Mouse (Mus musculus) intestine, postnatal 0 days (tissue): ENCODE measurements around the gene Sel1l3. TPM values are rescaled to one million over a fixed set of nuclear protein-coding genes. Genes with fewer than 3 reads are reported as not detected.

Experiments
- ATAC-seq: fragments of 200-750 bp; cut with Nextera tagmentation; 2 replicates; pipeline ENCODE4 v1.8.0; 2017; ENCODE audit warnings: mild to moderate bottlenecking, moderate TSS enrichment, moderate library complexity
- H3K27ac ChIP-seq: fragments of 300-500 bp; sonication (generic); 2 replicates; pipeline ENCODE4 v1.5.1; 2014; ENCODE audit warnings: mild to moderate bottlenecking, low read depth, low read length, moderate library complexity
- H3K27me3 ChIP-seq: fragments of 300-500 bp; sonication (generic); replicated peaks from 2 replicates; pipeline ENCODE4 v1.6.1; 2014; ENCODE audit warnings: low read length, mixed read lengths; ENCODE audit not compliant: control insufficient read depth, insufficient read depth
- H3K36me3 ChIP-seq: fragments of 300-500 bp; sonication (generic); 2 replicates; pipeline ENCODE4 v1.6.1; 2014; ENCODE audit warnings: mild to moderate bottlenecking, moderate library complexity; ENCODE audit not compliant: control insufficient read depth, insufficient read depth
- H3K4me1 ChIP-seq: fragments of 300-500 bp; sonication (generic); replicated peaks from 2 replicates; pipeline ENCODE4 v1.6.1; 2014; ENCODE audit warnings: antibody characterized with exemption, low read length, mixed read lengths; ENCODE audit not compliant: control insufficient read depth, insufficient read depth
- H3K4me2 ChIP-seq: fragments of 300-500 bp; sonication (generic); replicated peaks from 2 replicates; pipeline ENCODE4 v1.6.1; 2014; ENCODE audit warnings: low read depth, mild to moderate bottlenecking, moderate library complexity
- H3K4me3 ChIP-seq: fragments of 300-500 bp; sonication (generic); 2 replicates; pipeline ENCODE4 v1.5.1; 2014; ENCODE audit warnings: low read depth, low read length
- H3K9ac ChIP-seq: fragments of 300-500 bp; sonication (generic); 2 replicates; pipeline ENCODE4 v1.6.1; 2014; ENCODE audit warnings: mild to moderate bottlenecking, low read depth, low read length
- H3K9me3 ChIP-seq: fragments of 300-500 bp; sonication (generic); 2 replicates; pipeline ENCODE4 v1.6.1; 2016; ENCODE audit warnings: mixed run types; ENCODE audit not compliant: control insufficient read depth
- CTCF ChIP-seq: sonication (generic); IDR thresholded peaks from 2 replicates; pipeline ENCODE4 v1.5.1; 2016; ENCODE audit warnings: low read depth, mild to moderate bottlenecking, control low read depth, antibody characterized with exemption, moderate library complexity
- WGBS: fragments of 180-500 bp; shearing (Covaris S2); extraction: QIAGEN DNeasy Blood & Tissue Kit; methylation state at CpG from one replicate; pipeline ENCODE4 v1.1.7; 2014; 5-methylcytosine and 5-hydroxymethylcytosine counted together
- polyA plus RNA-seq: library from polyadenylated mRNA; unstranded; fragments of >200 nt; fragmentation: Nextera tagmentation; extraction: Ambion mirVana; gene quantifications from 2 replicates; pipeline ENCODE4 v1.2.1, GENCODE M21; 2015

Gene Sel1l3
- polyA plus RNA-seq, 1 experiment from 2014 or later = 16.2 TPM

DNA sequence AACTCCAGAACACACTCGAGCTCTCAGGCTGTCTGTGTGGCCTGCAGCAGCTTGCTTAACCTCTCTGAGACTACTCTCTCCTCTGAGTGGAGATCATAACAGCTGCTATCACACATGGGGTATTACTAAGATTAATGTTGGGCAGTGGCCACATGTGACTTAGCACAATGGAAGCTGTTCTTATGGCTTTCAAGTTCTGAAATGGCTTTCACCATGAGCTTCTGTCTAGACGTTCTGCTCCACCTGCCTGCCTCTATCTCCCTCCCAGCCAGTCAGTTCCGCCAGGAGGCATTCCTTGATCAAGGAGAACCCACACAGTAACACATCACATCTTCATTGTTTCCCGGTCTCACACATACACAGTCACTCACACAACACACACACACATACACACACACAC, 3.2 kb downstream of the Sel1l3 start:
- Histone ChIP-seq H3K27me3 (no peaks in the 10 kb centered on the region), H3K9me3 (no peaks in the 10 kb centered on the region), H3K27ac (no peak overlapping the region), H3K9ac (no peak overlapping the region), H3K4me1 (no peaks in the 10 kb centered on the region), H3K4me3 (no peak overlapping the region), H3K36me3 (no peaks in the 10 kb centered on the region), H3K4me2 (no peak overlapping the region)
- ATAC-seq = no peak
- no peak for TF ChIP-seq CTCF
- 69% methylated on average over 4 of the region's 4 CpGs for WGBS

DNA sequence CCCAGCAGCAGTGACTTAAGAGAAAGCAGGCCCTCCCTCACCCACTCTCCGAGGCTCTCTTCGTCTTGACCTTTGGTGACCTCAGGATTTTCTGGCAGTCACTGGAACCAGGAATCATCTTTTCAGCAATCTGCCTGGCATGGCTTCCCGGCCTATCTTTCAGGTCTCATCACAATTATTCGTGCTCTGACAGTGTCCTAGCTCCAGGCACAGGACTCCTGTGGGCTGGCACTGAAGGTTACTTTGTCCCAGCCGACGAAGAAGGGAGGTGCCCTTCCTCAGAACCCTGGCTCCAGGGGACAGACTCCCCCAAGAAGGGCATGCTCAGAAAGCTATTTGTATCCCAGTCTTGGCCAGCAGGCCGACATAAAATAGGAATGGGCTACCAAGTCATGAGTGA, 4.0 kb downstream of the Sel1l3 start:
- Histone ChIP-seq H3K27me3 (no peaks in the 10 kb centered on the region), H3K4me3 (no peak overlapping the region), H3K9me3 (no peaks in the 10 kb centered on the region), H3K4me2 (no peak overlapping the region), H3K9ac (no peak overlapping the region), H3K36me3 (no peaks in the 10 kb centered on the region), H3K4me1 (no peaks in the 10 kb centered on the region), H3K27ac (no peak overlapping the region)
- TF ChIP-seq CTCF = no peak
- 61% methylated on average over 7 of the region's 7 CpGs for whole genome bisulfite sequencing
- ATAC-seq = no peak

DNA sequence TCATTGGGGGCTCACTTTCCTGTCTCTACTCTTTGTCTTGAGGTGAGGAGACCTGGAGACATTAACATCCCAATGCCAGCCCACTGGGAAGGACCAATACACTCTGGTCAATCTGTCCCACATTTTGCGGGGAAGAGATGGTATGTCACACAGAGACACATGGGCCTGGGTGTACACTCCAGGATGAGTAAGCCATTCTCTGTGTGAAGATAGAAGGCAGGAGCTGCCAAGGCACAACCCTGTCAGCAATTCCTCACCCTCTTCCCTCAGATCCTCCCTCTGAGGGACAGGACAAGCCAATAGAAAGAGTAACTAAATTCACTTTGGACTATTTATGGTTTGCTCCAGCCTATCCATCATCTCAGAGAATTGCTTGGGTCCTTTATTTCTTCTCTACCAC, 5.0 kb downstream of the Sel1l3 start:
- no peak overlapping the region for H3K27ac ChIP-seq
- 93% methylated on average over 1 of the region's 1 CpGs for WGBS
- H3K36me3 ChIP-seq = no peaks in the 10 kb centered on the region
- no peaks in the 10 kb centered on the region for H3K9me3 ChIP-seq
- ATAC-seq = no peak
- H3K9ac ChIP-seq = no peak overlapping the region
- no peak overlapping the region for H3K4me2 ChIP-seq
- H3K4me3 ChIP-seq = no peak overlapping the region
- no peak for TF ChIP-seq CTCF
- no peaks in the 10 kb centered on the region for H3K27me3 ChIP-seq
- no peaks in the 10 kb centered on the region for H3K4me1 ChIP-seq

DNA sequence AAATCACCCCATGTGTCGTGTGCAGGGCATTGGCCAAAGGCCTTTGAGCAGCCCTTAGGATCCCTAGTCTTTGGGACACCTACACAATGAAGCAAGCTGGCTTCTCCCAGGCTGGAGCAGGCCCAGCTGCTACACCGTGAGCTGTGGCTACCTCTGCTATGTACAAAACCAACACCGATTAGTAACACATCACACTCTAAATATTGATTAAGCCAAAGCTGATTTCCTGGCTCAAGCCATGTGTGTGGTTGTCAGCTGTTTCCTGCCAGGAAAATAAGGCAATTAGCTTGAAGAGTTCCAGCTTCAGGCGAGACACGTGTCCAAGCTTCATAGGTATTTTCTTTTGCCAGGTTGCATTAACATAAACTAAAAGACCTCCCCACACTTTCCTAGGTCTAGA, 7.2 kb downstream of the Sel1l3 start:
- no peaks in the 10 kb centered on the region for H3K9me3 ChIP-seq
- H3K4me3 ChIP-seq = no peak overlapping the region
- no peak overlapping the region for H3K27ac ChIP-seq
- no peak for ATAC-seq
- TF ChIP-seq CTCF = no peak
- 72% methylated on average over 5 of the region's 5 CpGs for WGBS
- no peaks in the 10 kb centered on the region for H3K4me1 ChIP-seq
- H3K27me3 ChIP-seq = no peaks in the 10 kb centered on the region
- H3K9ac ChIP-seq = no peak overlapping the region
- no peaks in the 10 kb centered on the region for H3K36me3 ChIP-seq
- H3K4me2 ChIP-seq = no peak overlapping the region

DNA sequence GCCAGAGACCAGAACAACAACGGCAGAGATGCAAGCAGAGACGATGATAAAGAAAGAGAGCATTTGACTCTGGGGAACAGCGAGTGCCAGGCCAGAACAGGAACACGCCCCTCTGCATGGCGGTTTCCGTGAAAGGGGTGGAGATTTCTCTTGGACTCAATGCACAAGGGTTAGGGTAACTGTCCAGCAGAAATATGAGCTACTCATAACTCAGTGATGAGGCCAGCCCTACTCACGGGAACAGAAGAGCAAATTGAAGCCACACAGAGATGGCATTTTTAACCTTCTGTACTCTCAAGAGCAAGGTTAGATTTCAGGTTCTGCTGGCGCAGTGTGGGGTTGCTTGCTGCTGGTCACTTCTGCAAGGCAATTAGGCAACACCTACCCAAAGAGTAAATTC, 11.0 kb downstream of the Sel1l3 start:
- H3K36me3 ChIP-seq = no peaks in the 10 kb centered on the region; the same call in 1 of the 2 replicates
- no peak for TF ChIP-seq CTCF
- H3K27me3 ChIP-seq = no peaks in the 10 kb centered on the region
- H3K27ac ChIP-seq = no peak overlapping the region
- WGBS = 37% methylated on average over 8 of the region's 8 CpGs
- no peaks in the 10 kb centered on the region for H3K9me3 ChIP-seq
- H3K4me1 ChIP-seq = no peaks in the 10 kb centered on the region
- no peak overlapping the region for H3K4me2 ChIP-seq
- H3K4me3 ChIP-seq = no peak overlapping the region
- H3K9ac ChIP-seq = no peak overlapping the region
- ATAC-seq = no peak

DNA sequence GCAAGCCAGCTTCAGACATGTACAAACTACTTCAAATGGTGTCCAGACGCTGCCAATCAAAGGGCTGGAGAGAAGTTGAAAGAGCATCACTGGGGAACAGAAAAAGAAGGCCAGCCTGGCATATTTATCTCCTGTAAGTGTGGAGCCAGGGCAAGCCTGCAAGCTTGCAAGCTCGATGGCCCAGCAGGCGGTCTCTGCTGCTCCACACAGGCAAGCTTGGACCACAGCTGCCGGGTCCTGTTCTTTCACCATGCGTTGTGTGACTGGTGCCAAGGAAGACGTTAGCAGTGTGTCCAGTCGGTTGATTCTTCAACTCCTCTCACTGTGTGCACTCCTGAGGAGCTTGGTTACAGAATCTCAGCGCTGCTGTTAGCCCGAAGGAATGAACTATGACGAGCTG, 12.9 kb downstream of the Sel1l3 start:
- no peaks in the 10 kb centered on the region for H3K9me3 ChIP-seq
- no peak for TF ChIP-seq CTCF
- H3K9ac ChIP-seq = no peak overlapping the region
- H3K4me2 ChIP-seq = no peak overlapping the region
- 86% methylated on average over 10 of the region's 10 CpGs for WGBS
- H3K4me1 ChIP-seq = 0 out of 2 replicates have a peak, but pooled peaks cover 4% of the 10 kb centered on the region
- no peak overlapping the region for H3K4me3 ChIP-seq
- H3K27me3 ChIP-seq = no peaks in the 10 kb centered on the region
- no peak for ATAC-seq
- no peaks in the 10 kb centered on the region; the same call in 1 of the 2 replicates for H3K36me3 ChIP-seq
- H3K27ac ChIP-seq = no peak overlapping the region

DNA sequence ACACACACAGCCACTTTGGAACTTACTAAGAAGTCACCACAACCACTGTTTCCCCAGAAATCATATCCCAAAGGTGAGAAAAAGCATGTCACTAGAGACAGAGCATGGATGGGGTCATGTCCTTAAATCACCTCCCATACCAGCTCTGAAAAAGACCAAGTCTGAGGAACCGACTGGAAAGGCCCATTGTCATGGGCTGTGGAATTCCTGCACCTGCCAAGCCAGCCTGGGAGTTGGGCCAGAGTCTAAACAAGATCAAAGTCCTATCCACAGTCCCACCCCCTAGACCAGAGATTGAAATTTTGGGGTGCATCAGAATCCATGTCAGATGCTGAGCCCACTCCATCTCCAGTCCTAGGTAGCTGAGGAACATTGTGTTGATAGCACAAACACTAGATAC, 15.3 kb downstream of the Sel1l3 start:
- ATAC-seq = no peak
- H3K4me1 ChIP-seq = peaks cover 4% of the 10 kb centered on the region; the same call in 1 of the 2 replicates
- no peaks in the 10 kb centered on the region for H3K27me3 ChIP-seq
- no peak for TF ChIP-seq CTCF
- no peak overlapping the region for H3K4me3 ChIP-seq
- H3K27ac ChIP-seq = no peak overlapping the region
- H3K9ac ChIP-seq = no peak overlapping the region
- H3K36me3 ChIP-seq = no peaks in the 10 kb centered on the region; the same call in 1 of the 2 replicates
- no peak overlapping the region for H3K4me2 ChIP-seq
- WGBS = 33% methylated on average over 1 of the region's 1 CpGs
- H3K9me3 ChIP-seq = no peaks in the 10 kb centered on the region
